Mouse (Mus musculus): Measurements from ENCODE around the gene Htatsf1.
A peak's percentile ranks its signal among the peaks of the same experiment; 100 is the strongest.

Gene Htatsf1

DNA sequence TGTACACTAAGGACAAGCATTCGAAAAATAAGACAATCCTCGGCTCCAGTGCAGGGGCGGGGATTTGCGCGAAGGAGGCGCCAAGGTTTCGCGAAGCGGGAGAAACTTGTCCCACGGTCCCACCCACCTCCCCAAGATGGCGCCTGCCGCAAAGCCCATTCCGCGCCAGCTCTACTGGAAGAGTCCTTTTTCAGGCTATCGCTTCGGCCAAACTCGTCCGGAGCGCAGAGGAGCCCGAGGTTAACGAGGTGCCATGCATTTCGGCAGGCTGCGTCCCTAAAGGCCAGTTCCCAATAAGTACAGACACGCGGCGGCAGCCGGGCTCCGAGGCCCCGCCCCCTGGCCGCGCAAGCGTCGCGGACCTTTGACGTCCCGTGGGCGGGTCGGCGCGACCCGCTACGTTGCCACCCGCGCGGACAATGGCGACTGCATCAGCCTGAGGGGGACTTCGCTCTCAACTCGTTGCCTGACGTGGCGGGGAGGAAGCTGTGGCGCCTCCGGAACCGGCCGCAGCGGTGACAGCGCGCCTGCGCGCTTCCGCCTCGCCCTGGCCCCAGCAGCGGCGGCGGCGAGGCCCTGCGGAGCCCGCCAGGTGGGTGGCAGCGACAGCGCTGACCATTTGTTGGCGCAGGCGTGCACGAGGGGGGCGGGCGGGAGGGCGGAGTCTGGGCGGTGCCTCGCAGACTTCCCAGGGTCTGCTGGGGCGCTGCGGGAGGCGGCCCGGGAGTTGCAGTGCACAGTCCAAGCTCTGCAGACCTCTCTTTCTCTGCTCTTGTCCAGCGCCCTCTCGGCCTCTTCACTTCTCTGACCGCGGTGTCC, at the start of gene Htatsf1:
TSS of gene Htatsf1 (plus strand) at position 410 of the 819 bp plus-strand sequence.
- peak; percentile 67 to 80 for DNase-seq

DNA sequence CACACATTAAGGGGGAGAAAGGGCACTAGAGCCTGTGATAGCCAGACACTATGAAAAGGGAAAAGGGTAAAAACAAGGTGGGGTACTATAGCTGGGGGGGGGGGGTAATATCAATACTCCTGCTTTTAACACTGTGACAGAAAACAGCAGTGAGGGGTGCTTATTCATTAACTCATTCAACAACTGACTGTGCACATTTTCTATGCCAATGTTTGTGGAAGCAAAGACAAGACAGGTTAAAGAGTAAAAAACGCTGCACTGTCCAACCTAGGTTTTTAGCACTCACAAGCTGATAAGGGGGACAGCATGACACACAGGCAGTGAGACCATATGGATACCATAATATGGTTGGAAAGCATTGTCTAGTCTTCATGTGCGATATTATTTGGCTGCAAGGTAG, 40.5 kb upstream of the Htatsf1 start:
- peak; percentile 1 to 23 for DNase-seq

GRCm38 (mm10) chrX:57042774-57043173, 10.6 kb upstream of the Htatsf1 start, which contains the start of gene Brs3:
Brs3 (plus strand) TSS chrX:57043074.
- no peak for DNase-seq

DNA sequence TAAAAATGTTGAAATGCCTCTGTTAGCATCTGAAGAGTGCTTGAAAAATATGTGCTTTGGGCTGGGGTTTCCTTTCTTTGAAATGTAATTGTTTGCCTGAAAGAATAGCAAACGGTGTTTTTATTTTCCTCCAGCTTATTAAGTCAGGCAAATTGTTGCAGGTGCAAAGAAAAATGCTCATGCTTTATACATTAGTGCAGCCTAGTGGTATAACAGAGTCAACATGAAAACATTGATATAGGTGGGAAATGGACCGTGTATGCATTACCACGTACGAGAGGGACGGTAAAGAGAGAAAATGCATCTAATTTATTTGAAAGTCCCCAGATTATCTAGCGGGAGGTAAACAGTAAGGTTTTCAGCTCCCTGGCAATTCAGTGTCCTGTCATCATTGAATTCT, 9.5 kb upstream of the Htatsf1 start:
- no peak for DNase-seq

GRCm38 (mm10) chrX:57052848-57053173, 572 bp upstream of the Htatsf1 start:
- DNase-seq, result no peak

DNA sequence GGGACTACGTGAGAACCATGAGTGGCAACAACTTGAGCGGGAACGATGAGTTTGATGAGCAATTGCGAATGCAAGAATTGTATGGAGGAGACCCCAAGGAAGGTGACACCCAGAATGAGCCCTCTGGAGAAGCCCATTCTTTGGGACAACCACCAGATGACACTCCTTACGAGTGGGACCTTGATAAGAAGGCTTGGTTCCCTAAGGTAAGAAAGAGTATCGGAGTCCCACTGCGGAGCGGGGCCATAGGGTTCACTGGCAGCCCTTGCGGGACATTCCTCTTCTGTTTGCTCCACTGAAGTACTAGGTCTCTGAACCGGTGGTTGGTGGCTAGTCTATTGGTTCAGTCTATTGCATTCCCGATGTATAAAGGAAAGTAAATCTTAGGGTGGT, 606 bp downstream of the Htatsf1 start:
- DNase-seq, result no peak

- DNase-seq, result no peak
Measured at GRCm38 (mm10) chrX:57081496-57081895, 28.1 kb downstream of the Htatsf1 start.

DNA sequence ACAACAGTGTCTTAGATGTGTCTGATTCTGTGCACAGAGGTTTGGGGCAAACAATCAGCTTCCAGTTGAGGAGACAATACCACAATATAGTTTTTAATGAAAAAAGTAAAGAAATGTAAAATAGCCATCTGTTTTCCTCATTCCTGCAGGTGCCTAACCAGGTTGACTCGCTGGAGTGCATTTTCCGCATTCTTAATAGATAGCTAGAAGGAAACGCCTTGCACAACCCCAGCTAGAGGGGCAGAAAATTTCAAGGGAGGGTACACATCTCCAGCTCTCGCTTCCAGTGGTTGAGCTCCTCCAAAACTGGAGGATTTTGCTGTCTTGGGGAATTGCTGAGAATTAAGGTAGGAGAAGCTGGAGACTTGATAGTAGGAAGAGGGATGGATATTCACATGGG, 34.4 kb downstream of the Htatsf1 start, which contains the start of gene Vgll1:
TSS of gene Vgll1 (plus strand) at position 301 of the 400 bp plus-strand sequence.
- no peak for DNase-seq

DNA sequence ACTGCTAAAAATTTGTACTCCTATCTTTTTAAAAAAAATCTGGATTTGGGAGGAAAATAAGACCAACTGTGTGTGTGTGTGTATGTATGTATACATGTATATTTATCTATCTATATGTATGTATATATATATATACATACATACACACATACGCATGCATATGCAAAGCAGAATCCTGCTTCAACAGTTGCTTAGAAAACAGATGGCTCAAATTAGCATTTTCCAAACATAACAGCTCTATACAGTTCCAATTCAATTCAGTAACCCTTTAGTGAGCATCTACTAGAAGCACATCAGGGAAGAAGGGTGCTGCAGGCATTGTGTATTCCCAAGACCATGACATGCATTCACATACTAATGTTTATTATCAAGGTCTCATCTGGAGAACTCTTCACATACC, 50.0 kb downstream of the Htatsf1 start:
- DNase-seq, result no peak

DNA sequence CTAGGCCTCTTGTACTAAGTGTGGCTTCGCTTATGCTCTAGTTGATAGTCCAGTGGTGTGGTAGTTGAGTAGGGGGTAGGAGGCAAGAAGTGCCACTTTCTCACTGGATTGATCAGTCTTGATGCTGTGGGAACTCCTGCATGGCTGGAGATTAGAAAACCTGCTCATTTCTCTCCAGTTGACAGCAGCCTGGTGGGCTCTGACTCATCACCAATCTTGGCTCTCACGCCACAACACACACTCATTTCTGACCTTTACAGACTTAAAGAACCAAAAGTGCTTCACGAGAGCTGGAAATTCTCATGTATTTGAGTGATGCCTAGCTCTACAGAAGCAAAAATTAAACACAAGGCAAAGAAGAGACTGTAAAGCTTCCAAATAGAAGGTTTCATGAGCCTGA, 53.6 kb downstream of the Htatsf1 start:
- no peak for DNase-seq
